Mouse (Mus musculus) ovary, adult 10 weeks (tissue): ENCODE results near the gene Gm20517. TPM values are rescaled to one million over a fixed set of nuclear protein-coding genes. Genes with fewer than 3 reads are reported as not detected.

Experiments
- polyA plus RNA-seq: library from polyadenylated mRNA; stranded (reverse); fragments of 350-450 nt; fragmentation: Illumina TruSeq; extraction: RNeasy Lipid Tissue Mini Kit (QIAGEN cat#74804); gene quantifications from one replicate; pipeline ENCODE4 v1.2.3, GENCODE M21; 2014

Gm20517 gene
- 0.66 TPM for polyA plus RNA-seq

DNA sequence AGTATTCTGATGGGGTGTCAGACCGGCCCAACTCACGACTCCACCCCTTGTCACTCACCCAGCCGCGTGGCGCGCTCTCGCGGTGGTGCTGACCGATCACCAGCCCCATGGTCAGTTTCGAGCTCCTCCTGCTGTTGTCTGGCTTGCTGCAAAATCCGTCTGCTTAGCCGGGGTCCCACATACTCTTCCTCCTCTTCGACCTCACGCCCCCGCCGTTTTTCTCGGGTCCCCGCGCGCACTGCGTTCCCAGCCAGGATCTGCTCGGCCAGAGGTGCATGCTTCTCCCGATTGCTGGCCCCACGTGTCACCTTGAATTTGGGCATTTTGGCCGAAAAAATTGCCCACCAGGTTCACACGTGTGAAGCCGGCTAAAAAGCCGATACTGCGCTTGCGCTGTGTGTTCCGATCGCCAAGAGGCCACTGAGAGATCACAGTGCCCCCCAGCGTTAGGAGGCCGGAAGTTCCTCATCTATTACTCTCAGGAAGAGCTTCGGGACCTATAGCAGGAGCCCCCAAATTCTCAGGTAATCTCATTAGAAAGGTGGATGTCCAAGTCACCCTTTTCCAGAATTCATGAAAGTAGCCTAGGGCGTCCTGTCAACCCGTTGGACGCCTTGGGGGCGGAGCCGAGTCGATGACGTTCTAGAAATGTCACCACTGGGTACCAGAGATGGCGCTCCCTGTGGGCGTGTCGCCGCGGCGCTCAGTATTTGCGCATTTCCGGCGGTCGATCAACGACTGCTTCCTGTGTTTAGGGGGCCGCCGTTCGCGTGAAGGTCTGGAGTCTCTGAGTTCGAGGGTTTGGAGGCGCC lies at the start of gene Gm20517, which contains the start of the genes Bysl and Med20:
Gm20517 (plus strand) TSS at position 741 of the 812 bp plus-strand sequence.
Bysl (minus strand) TSS at position 644 of the 812 bp plus-strand sequence.
Med20 (plus strand) TSS at position 734 of the 812 bp plus-strand sequence.

DNA sequence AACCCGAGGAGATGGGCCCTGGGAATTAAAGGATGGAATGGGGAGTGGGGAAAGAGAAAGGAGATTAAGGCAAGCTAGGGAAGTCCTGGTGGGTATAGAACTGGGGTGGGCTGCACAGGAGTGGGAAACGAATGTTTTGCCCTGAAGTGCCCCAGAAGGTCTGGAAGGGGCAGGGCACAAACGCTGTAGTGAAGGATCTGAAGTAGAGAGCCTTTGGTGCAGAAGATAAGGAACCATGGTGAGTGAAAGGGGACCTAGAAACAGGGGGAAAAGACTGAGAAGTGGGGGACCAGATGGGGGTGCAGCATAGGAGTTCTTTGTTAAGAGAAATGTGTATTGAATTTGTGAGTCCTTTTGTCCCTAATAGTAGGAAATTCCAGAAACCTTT lies 19.3 kb downstream of the Gm20517 start, which contains the start of gene Usp49:
Usp49 (plus strand) TSS at position 13 of the 388 bp plus-strand sequence.

DNA sequence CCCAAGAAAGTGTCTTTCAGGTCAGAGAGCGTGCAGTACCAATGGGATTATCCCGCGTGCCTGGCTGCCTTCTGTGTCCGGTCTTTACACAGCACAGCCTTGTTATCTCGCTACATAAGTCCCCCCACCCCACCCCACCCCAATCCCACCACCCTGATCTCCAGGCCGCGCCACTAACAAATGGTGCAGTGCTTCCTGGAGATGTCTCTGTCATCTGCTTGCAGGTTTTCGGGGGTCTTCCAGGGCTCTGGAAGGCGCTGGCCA lies 76.9 kb downstream of the Gm20517 start, which contains the start of gene Tomm6:
Tomm6 (minus strand) TSS at position 43 of the 264 bp plus-strand sequence.

DNA sequence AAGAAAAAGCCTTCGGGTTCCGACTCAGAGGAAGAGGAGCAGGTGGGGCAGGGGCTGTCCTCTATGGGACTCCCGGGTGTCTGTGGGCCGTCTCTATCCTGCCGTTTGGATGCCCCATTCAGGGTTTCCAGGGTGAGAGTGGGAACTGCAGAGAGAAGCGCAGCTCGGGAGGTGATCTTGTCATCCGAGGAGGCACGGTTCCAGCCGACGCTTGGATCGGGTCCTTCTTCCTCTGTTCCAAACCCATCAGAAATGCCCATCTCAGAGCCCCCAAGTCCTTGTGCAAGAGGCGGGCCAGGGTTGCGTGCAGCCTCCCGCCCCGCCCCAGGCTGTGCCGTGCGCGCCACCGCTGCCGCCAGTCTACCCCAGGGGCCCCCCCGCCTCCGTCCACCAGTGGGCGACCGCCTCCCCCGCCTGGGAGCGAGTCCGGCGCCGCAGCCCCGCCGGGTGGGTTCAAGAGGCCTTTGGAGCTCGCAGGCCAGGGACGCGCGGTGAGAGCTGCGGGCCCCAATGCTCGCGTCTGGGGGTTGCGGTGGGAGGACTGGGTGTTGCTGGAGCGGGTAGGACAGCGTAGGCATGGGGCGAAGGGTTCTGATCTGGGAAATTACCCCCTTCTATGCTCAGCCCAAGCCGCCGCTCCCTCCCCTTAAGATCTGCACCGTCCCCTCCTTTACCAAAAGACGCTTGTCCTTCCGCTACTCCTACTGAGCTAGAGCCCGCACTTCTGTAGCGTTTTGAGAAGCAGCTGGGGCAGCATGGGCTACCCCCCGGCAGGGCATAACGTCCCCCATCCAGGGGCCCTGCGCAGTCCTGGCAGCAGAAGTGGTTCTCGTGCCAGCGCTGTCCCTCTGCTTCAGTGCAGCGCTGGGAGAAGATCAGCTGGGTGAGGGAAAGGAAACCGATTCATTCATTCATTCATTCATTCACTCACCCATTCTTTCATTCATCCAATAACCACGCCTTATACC lies 77.5 kb downstream of the Gm20517 start, which contains the start of gene Frs3:
Frs3 (plus strand) TSS at position 423 of the 968 bp plus-strand sequence.

DNA sequence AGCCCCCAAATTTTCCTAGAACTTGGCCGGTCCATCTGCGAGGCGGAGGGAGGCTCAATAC lies 82.9 kb downstream of the Gm20517 start, which contains the start of gene Gm21981:
Gm21981 (minus strand) TSS at position 14 of the 61 bp plus-strand sequence.

DNA sequence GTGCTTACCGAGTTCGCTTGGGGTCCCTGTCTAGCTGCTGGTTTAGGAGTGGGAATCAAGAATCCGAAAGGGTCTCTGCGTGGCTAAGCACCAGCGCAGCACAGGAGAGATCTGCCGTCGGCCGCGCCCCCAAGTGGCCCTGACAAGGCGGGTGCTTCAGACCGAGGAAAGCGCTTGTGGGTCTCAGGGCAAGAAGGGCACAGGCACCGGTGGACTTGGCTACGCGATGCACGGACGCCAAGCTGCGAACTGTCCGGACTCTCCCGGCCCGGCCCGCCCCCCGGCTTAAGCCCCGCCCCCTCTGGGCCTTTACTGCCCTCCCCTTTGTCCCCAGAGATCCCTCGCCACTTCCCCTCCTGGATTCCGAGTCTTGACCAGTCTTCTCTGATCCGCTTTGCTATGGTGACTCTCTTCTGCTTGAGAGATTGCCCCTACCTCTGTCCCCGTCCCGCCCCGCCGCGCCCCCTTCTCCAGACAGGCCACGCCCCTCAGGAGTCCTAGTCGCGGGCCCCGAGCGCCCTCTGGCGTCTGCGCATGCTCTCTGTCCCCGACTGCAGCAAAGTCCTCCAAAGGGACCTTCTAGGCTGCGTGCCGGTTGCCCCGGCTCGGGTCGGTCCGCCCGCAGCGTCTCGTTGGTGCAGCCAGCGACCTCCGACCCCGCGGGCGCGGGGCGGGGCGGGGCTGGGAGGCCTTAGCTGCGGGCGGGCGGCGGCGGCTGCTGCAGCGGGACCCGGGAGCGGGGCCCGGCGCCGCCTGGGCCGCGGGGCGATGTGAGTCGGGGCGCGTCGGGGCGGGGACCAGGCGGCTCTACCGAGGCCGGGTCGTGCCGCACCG lies 83.3 kb downstream of the Gm20517 start, which contains the start of gene Prickle4:
Prickle4 (minus strand) TSS at position 234 of the 834 bp plus-strand sequence.

DNA sequence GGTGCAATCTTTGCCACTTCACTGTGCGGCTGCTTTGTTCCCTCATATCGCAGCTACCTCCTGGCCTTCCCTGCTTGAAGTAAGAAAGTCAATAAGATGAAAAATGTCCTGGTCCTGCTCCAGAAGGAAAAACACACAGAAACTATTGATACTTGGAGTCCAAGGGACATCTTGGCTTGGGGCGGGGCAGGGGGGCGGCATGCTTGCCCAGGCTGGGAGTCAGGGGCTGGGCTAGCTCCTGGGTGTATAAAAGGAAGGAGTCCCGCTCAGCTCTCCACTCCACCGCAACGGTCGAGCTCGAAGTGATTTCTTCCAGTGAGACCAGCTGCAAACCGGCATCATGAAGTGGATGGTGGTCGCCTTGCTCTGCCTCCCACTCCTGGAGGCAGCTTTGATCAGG lies 115.2 kb downstream of the Gm20517 start, which contains the start of gene Pgc:
Pgc (plus strand) TSS at position 277 of the 400 bp plus-strand sequence.

Other genes with a start within 250 kb of the Gm20517 start
- gene Mrps10, start 242.7 kb upstream of the Gm20517 start, polyA plus RNA-seq = 45.5 TPM
- gene Guca1b, start 226.2 kb upstream of the Gm20517 start, polyA plus RNA-seq = not detected
- not detected for gene Guca1a, start 211.0 kb upstream of the Gm20517 start, polyA plus RNA-seq
- gene AI661453, start 175.0 kb upstream of the Gm20517 start, polyA plus RNA-seq = not detected
- 0.94 TPM for gene 1700001C19Rik, start 174.2 kb upstream of the Gm20517 start, polyA plus RNA-seq
- gene Taf8, start 109.3 kb upstream of the Gm20517 start, polyA plus RNA-seq = 5.6 TPM
- 3.6 TPM for gene Ccnd3, start 106.5 kb upstream of the Gm20517 start, polyA plus RNA-seq
- 1.9 TPM for gene Bysl, start 97 bp upstream of the Gm20517 start, polyA plus RNA-seq
- gene Med20, start within 50 bp of the Gm20517 start, polyA plus RNA-seq = 11.3 TPM
- 7.5 TPM for gene Usp49, start 19.1 kb downstream of the Gm20517 start, polyA plus RNA-seq
- 13.8 TPM for gene Tomm6, start 76.8 kb downstream of the Gm20517 start, polyA plus RNA-seq
- gene Frs3, start 77.4 kb downstream of the Gm20517 start, polyA plus RNA-seq = 0.54 TPM
- not detected for gene Gm21981, start 82.9 kb downstream of the Gm20517 start, polyA plus RNA-seq
- gene Prickle4, start 83.1 kb downstream of the Gm20517 start, polyA plus RNA-seq = not detected
- gene Pgc, start 115.3 kb downstream of the Gm20517 start, polyA plus RNA-seq = not detected
- not detected for gene Tfeb, start 125.4 kb downstream of the Gm20517 start, polyA plus RNA-seq
- gene Mdfi, start 223.1 kb downstream of the Gm20517 start, polyA plus RNA-seq = not detected